21 mouse cellular contexts compared by ENCODE assay signal in the genomic region with DNA sequence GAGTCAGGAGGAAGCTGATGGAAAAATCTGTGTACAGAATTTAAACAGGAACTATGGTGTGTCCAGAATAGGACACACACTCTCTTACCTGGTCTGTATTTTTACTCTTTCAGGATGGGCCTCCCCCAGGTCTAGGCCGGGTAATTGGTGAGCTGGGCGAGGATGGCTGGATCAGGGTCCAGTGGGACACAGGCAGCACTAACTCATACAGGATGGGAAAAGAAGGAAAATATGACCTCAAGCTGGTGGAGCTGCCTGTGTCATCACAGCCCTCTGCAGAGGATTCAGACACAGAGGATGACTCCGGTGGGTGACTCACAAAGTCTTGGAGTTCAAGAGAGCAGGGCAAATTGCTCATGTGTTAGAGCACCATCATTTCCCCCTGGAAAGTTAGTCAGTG.
"Had no signal": no experiment of that assay in that cellular context is flagged by ENCODE, and none has a peak within 500 bp of the region (broad histone marks: within the 10 kb centered on the region; RNA-seq: fewer than 3 reads in every experiment).

No protein-coding gene starts in this region.

- H3K27me3 ChIP-seq: lung, embryonic 15.5 days; megakaryocyte, embryonic 14.5 days; neural tube, embryonic 13.5 days; neural tube, embryonic 15.5 days had no signal

- H3K27ac ChIP-seq: lung, embryonic 15.5 days; macrophage; neural tube, embryonic 13.5 days; neural tube, embryonic 15.5 days had no signal

- H3K4me3 ChIP-seq: lung, embryonic 15.5 days; megakaryocyte, embryonic 14.5 days; myocyte; neural tube, embryonic 13.5 days; neural tube, embryonic 15.5 days had no signal

- H3K4me1 ChIP-seq: lung, embryonic 15.5 days; neural tube, embryonic 13.5 days; neural tube, embryonic 15.5 days had no signal

- H3K4me2 ChIP-seq: lung, embryonic 15.5 days; midbrain, embryonic 11.5 days; neural tube, embryonic 13.5 days; neural tube, embryonic 15.5 days had no signal

- ATAC-seq: lung, postnatal 0 days; midbrain, embryonic 16.5 days had no signal

- DNase-seq: lung, adult 2 months; lung, postnatal 14 days; lung, postnatal 36 days; midbrain, embryonic 14.5 days; retina, postnatal 1 day; right cerebral cortex, adult 18-20 months; right cerebral cortex, postnatal 25 days; right cerebral cortex, postnatal 4 days; spleen, adult 18-20 months; thymus, adult 18-20 months; thymus, postnatal 14 days; thymus, postnatal 36 days had no signal

- H3K9ac ChIP-seq: lung, embryonic 15.5 days; neural tube, embryonic 13.5 days; neural tube, embryonic 15.5 days had no signal

- H3K9me3 ChIP-seq: lung, embryonic 15.5 days; megakaryocyte, embryonic 14.5 days; neural tube, embryonic 13.5 days; neural tube, embryonic 15.5 days had no signal
